9 mouse cellular contexts compared by ENCODE assay signal in genomic region chr6:38355354-38355823, GRCm38 (mm10). TPM values are rescaled to one million over a fixed set of nuclear protein-coding genes. Genes with fewer than 3 reads are reported as not detected.
DNase-seq lines count a peak whose midpoint lies in the region; ATAC-seq and TF ChIP-seq lines count a peak whose summit lies in the region.
"Had no signal": no experiment of that assay in that cellular context is flagged by ENCODE, and none has a peak within 500 bp of the region (broad histone marks: within the 10 kb centered on the region; RNA-seq: fewer than 3 reads in every experiment).

No protein-coding gene starts in this region.

- DNase-seq in heart, adult 8-10 months (ENCODE audit: low spot score), result no peak
- no peak for DNase-seq in ovary, adult 18-20 months (ENCODE audit: low spot score)
- DNase-seq in layer of hippocampus, adult 8-10 months (ENCODE audit: low spot score in 2 of 2), result no peak
- no peak for DNase-seq in right cerebral cortex, postnatal 25 days

- H3K9me3 ChIP-seq in heart, embryonic 13.5 days, result no peaks in the 10 kb centered on the region
- no peaks in the 10 kb centered on the region for H3K9me3 ChIP-seq in hindbrain, embryonic 16.5 days (ENCODE audit: control insufficient read depth, low read length)
- no peaks in the 10 kb centered on the region for H3K9me3 ChIP-seq in midbrain, embryonic 13.5 days

- H3K4me2 ChIP-seq in heart, embryonic 13.5 days, result peak overlapping the region; percentile 84
- peak overlapping the region; percentile 62 for H3K4me2 ChIP-seq in hindbrain, embryonic 16.5 days (ENCODE audit: low read length)
- H3K4me2 ChIP-seq in midbrain, embryonic 13.5 days (replicated peaks), result peak overlapping the region; percentile 61; the same call in 1 of the 2 replicates

- no peak for ATAC-seq in heart, embryonic 13.5 days (ENCODE audit: extremely low read depth, insufficient number of reproducible peaks, low FRiP score, low TSS enrichment)
- ATAC-seq in hindbrain, embryonic 16.5 days, result no peak
- ATAC-seq in midbrain, embryonic 13.5 days, result no peak

- no peaks in the 10 kb centered on the region for H3K36me3 ChIP-seq in heart, embryonic 13.5 days
- no peaks in the 10 kb centered on the region for H3K36me3 ChIP-seq in hindbrain, embryonic 16.5 days (ENCODE audit: control insufficient read depth, insufficient read depth, low read length)
- no peaks in the 10 kb centered on the region for H3K36me3 ChIP-seq in midbrain, embryonic 13.5 days

- no peak overlapping the region for H3K27ac ChIP-seq in heart, embryonic 13.5 days (replicated peaks)
- peak overlapping the region; percentile 99 for H3K27ac ChIP-seq in bone marrow macrophage, adult 2 months (ENCODE audit: insufficient read depth, low read depth, low read length)
- H3K27ac ChIP-seq in hindbrain, embryonic 16.5 days (ENCODE audit: low read depth, low read length), result no peak overlapping the region
- no peak overlapping the region for H3K27ac ChIP-seq in midbrain, embryonic 13.5 days

- 8% methylated on average over 8 of the region's 8 CpGs for WGBS in heart, embryonic 13.5 days
- WGBS in hindbrain, embryonic 16.5 days, result 4% methylated on average over 8 of the region's 8 CpGs
- WGBS in midbrain, embryonic 13.5 days, result under 1% methylated on average over 8 of the region's 8 CpGs

- peaks cover 49% of the 10 kb centered on the region for H3K27me3 ChIP-seq in heart, embryonic 13.5 days (replicated peaks)
- peaks cover 23% of the 10 kb centered on the region for H3K27me3 ChIP-seq in hindbrain, embryonic 16.5 days (replicated peaks; ENCODE audit: control insufficient read depth, insufficient read depth, low read length)
- peaks cover 76% of the 10 kb centered on the region for H3K27me3 ChIP-seq in midbrain, embryonic 13.5 days
- H3K27me3 ChIP-seq: Patski had no signal

- no peak for TF ChIP-seq CTCF in bone marrow macrophage, adult 2 months (IDR thresholded peaks at IDR 0.05; ENCODE audit: low read depth, low read length)

- TF ChIP-seq POLR2A in bone marrow macrophage, adult 2 months (IDR thresholded peaks at IDR 0.05; ENCODE audit: borderline replicate concordance, low read depth, low read length), result no peak

- peaks cover 16% of the 10 kb centered on the region for H3K4me1 ChIP-seq in heart, embryonic 13.5 days
- H3K4me1 ChIP-seq in bone marrow macrophage, adult 2 months (ENCODE audit: control insufficient read depth, insufficient read depth, low read length), result peaks cover 23% of the 10 kb centered on the region
- peaks cover 3% of the 10 kb centered on the region; the same call in 1 of the 2 replicates for H3K4me1 ChIP-seq in hindbrain, embryonic 16.5 days (ENCODE audit: control insufficient read depth, insufficient read depth, low read depth, low read length)
- H3K4me1 ChIP-seq in midbrain, embryonic 13.5 days (replicated peaks), result peaks cover 21% of the 10 kb centered on the region

- H3K4me3 ChIP-seq in heart, embryonic 13.5 days, result peak overlapping the region; percentile 66
- peak overlapping the region; percentile 97 for H3K4me3 ChIP-seq in bone marrow macrophage, adult 2 months (ENCODE audit: insufficient read depth, low read length)
- H3K4me3 ChIP-seq in hindbrain, embryonic 16.5 days (ENCODE audit: low read length), result no peak overlapping the region
- no peak overlapping the region for H3K4me3 ChIP-seq in midbrain, embryonic 13.5 days (replicated peaks)

- H3K9ac ChIP-seq in heart, embryonic 13.5 days, result peak overlapping the region; percentile 84; the same call in 1 of the 2 replicates
- H3K9ac ChIP-seq in hindbrain, embryonic 16.5 days (ENCODE audit: low read depth, low read length), result no peak overlapping the region
- no peak overlapping the region for H3K9ac ChIP-seq in midbrain, embryonic 13.5 days (replicated peaks)

RNA-seq across cellular contexts. Expression of gene Zc3hav1, which starts 1.0 kb away (rescaled TPM):
- 8.6 and 9.0 TPM in 2 replicates for polyA plus RNA-seq in heart, embryonic 13.5 days (2015; fragmentation: Nextera tagmentation; extraction: Ambion mirVana)
- total RNA-seq in heart, adult 8-10 months (2022), result 10 to 100 TPM; 13.8 to 15.5 (median 14.6) TPM
- polyA plus RNA-seq in bone marrow macrophage, adult 2 months (2012; ENCODE audit: insufficient read depth, insufficient read length, missing spikeins), result 76.7 and 83.5 TPM in 2 replicates
- polyA plus RNA-seq in hindbrain, embryonic 16.5 days (2015; fragmentation: Nextera tagmentation; extraction: Ambion mirVana), result 1.4 and 1.6 TPM in 2 replicates
- 0.92 and 1.3 TPM in 2 replicates for polyA plus RNA-seq in midbrain, embryonic 13.5 days (2015; fragmentation: Nextera tagmentation; extraction: Ambion mirVana)
- total RNA-seq in layer of hippocampus, adult 8-10 months (2022), result 10 to 100 TPM in 2 of 4 experiments, 1 to 10 TPM in 2; 5.0 to 12.5 (median 7.5) TPM

RNA-seq across cellular contexts. Expression of gene Ttc26, which starts 25.9 kb away (rescaled TPM):
- polyA plus RNA-seq in heart, embryonic 13.5 days (2015; fragmentation: Nextera tagmentation; extraction: Ambion mirVana), result 2.9 TPM in 2 replicates
- 1 to 10 TPM; 1.3 to 2.1 (median 1.8) TPM for total RNA-seq in heart, adult 8-10 months (2022)
- 0.32 and 1.7 TPM in 2 replicates for polyA plus RNA-seq in bone marrow macrophage, adult 2 months (2012; ENCODE audit: insufficient read depth, insufficient read length, missing spikeins)
- polyA plus RNA-seq in hindbrain, embryonic 16.5 days (2015; fragmentation: Nextera tagmentation; extraction: Ambion mirVana), result 4.6 and 5.8 TPM in 2 replicates
- 9.9 and 10.1 TPM in 2 replicates for polyA plus RNA-seq in midbrain, embryonic 13.5 days (2015; fragmentation: Nextera tagmentation; extraction: Ambion mirVana)
- total RNA-seq in layer of hippocampus, adult 8-10 months (2022), result 10 to 100 TPM; 11.5 to 14.4 (median 13.5) TPM

RNA-seq across cellular contexts. Expression of gene Zc3hav1l, which starts 56.3 kb away (rescaled TPM):
- polyA plus RNA-seq in heart, embryonic 13.5 days (2015; fragmentation: Nextera tagmentation; extraction: Ambion mirVana), result 7.6 and 8.0 TPM in 2 replicates
- 1 to 10 TPM; 1.0 to 1.6 (median 1.3) TPM for total RNA-seq in heart, adult 8-10 months (2022)
- 0.32 and 0.39 TPM in 2 replicates for polyA plus RNA-seq in bone marrow macrophage, adult 2 months (2012; ENCODE audit: insufficient read depth, insufficient read length, missing spikeins)
- 4.9 and 6.4 TPM in 2 replicates for polyA plus RNA-seq in hindbrain, embryonic 16.5 days (2015; fragmentation: Nextera tagmentation; extraction: Ambion mirVana)
- 10.6 and 11.0 TPM in 2 replicates for polyA plus RNA-seq in midbrain, embryonic 13.5 days (2015; fragmentation: Nextera tagmentation; extraction: Ambion mirVana)
- 1 to 10 TPM; 3.8 to 5.4 (median 4.7) TPM for total RNA-seq in layer of hippocampus, adult 8-10 months (2022)

Comparison
In these comparisons a context has a peak if more than half of its experiments do, and no peak if none do; other contexts are left out.
1. H3K4me3 ChIP-seq: peak in heart, embryonic 13.5 days (single experiment) and bone marrow macrophage, adult 2 months (single experiment); none in hindbrain, embryonic 16.5 days (single experiment) and midbrain, embryonic 13.5 days (single experiment).
2. Peak in every context shown above with its lines, with median percentiles within 50 percentile points of each other: H3K4me2 ChIP-seq.